Mouse (Mus musculus) heart, postnatal 0 days (tissue): ENCODE measurements at regions not wholly inside any gene's neighbourhood (a gene's known extent, or its start where the extent isn't known, plus 50 kb on each side); places are given as distances from the start of the nearest gene placed in this dataset.

ENCODE experiments used
- CTCF ChIP-seq: IDR thresholded peaks from 2 replicates; pipeline ENCODE4 v1.5.1; 2016; ENCODE audit warnings: antibody characterized with exemption, control low read depth, low read depth
- EP300 ChIP-seq: IDR thresholded peaks from 2 replicates; pipeline ENCODE4 v1.6.1; 2016; ENCODE audit warnings: antibody characterized with exemption, low read depth

DNA sequence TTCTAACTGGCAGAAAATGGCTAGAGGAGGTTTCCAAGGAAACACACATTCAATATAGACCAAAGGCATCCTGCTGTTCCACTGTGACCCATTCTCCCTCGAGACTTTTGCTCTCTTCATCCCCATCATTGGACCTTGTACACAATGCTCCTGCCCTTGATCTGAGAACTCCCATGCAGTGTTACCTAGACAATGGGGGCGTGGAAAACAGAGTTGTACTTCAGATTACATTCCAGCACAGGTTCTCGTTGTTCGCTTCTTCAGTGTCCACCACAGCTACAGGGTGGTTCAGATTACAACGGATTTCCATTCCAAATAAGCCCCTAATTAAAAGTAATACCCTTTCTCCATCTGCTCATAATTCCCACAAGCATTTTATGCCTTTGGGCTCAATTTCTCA, 186.8 kb upstream of the Thbs1 start:
- no peak for TF ChIP-seq CTCF
- TF ChIP-seq EP300: no peak
